Mouse (Mus musculus) right cerebral cortex, postnatal 10 days (tissue): ENCODE results near the gene Dennd1a.
"Not testable (repeated sequence)": the region's sequence is repeated elsewhere in the genome, so short reads cannot be mapped to it uniquely, and the experiment has no call there.

Experiments
- DNase-seq, 2 experiments: peaks; one replicate each; pipeline ENCODE4 v3.0.0; 2021; ENCODE audit warnings: low spot score in 2 of 2

The Dennd1a gene

GRCm38 (mm10) chr2:37969713-37970485, 317.3 kb downstream of the Dennd1a start:
- no peak for DNase-seq

GRCm38 (mm10) chr2:37964534-37964933, 322.7 kb downstream of the Dennd1a start:
- peak; percentile 61 to 62 for DNase-seq

- peak; percentile 79 to 80 for DNase-seq
These were observed 323.8 kb downstream of the Dennd1a start for GRCm38 (mm10) chr2:37963362-37963761.

- DNase-seq: no peak
These were observed 338.8 kb downstream of the Dennd1a start for GRCm38 (mm10) chr2:37948424-37948823.

GRCm38 (mm10) chr2:37945598-37946336, 341.4 kb downstream of the Dennd1a start:
- no peak for DNase-seq

GRCm38 (mm10) chr2:37942906-37943305, 344.3 kb downstream of the Dennd1a start:
- DNase-seq: no peak

- no peak for DNase-seq
These were observed 345.4 kb downstream of the Dennd1a start for GRCm38 (mm10) chr2:37941741-37942140.

GRCm38 (mm10) chr2:37940845-37941361, 346.3 kb downstream of the Dennd1a start:
- DNase-seq: peak in 1 of 2 experiments; percentile 5

GRCm38 (mm10) chr2:37939997-37940396, 347.2 kb downstream of the Dennd1a start:
- peak in 1 of 2 experiments; percentile 12 for DNase-seq

- DNase-seq: not testable (repeated sequence)
These were observed 350.3 kb downstream of the Dennd1a start for GRCm38 (mm10) chr2:37936922-37937321.

GRCm38 (mm10) chr2:37932240-37932639, 354.9 kb downstream of the Dennd1a start:
- peak in 1 of 2 experiments; percentile 24 for DNase-seq

GRCm38 (mm10) chr2:37931018-37931930, 355.9 kb downstream of the Dennd1a start:
- DNase-seq: peak; percentile 52 to 69

GRCm38 (mm10) chr2:37926133-37926503, 361.1 kb downstream of the Dennd1a start:
- DNase-seq: no peak

GRCm38 (mm10) chr2:37925413-37926132, 361.6 kb downstream of the Dennd1a start:
- DNase-seq: peak; percentile 53 to 76

GRCm38 (mm10) chr2:37908721-37909506, 378.3 kb downstream of the Dennd1a start:
- peak; percentile 58 to 84 for DNase-seq

GRCm38 (mm10) chr2:37908296-37908695, 378.9 kb downstream of the Dennd1a start:
- DNase-seq: no peak

GRCm38 (mm10) chr2:37906261-37906660, 380.9 kb downstream of the Dennd1a start:
- peak in 1 of 2 experiments; percentile 50 for DNase-seq

- no peak for DNase-seq
These were observed 383.9 kb downstream of the Dennd1a start for GRCm38 (mm10) chr2:37903286-37903685.

- no peak for DNase-seq
These were observed 404.0 kb downstream of the Dennd1a start for GRCm38 (mm10) chr2:37883214-37883613.

GRCm38 (mm10) chr2:37881262-37881913, 405.8 kb downstream of the Dennd1a start:
- no peak for DNase-seq
